Mouse (Mus musculus): Measurements from ENCODE around the gene Rab29.

DNA sequence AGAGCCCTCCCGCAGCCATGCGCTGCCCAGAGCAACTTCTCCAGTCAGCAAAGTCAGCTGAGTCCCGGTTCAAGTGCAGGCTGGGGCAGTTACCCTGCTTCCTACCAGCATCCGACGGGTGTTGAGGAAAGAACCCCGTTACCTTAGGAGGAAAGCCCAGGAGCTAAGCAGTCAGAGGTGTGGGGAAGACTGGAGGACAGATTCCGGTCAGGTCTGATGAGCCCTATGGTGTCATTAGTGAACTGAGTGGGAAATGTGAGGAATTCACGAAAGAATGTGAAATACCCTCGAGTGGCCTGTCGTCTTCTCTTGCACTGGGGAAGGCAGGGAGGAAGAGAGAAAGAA is 894 bp downstream of the Rab29 start:
- TF ChIP-seq CTCF (IDR thresholded peaks at IDR 0.05), result no peak
- TF ChIP-seq EP300 (IDR thresholded peaks at IDR 0.05), result no peak

Measured in lung, postnatal 0 days (tissue).